Mouse (Mus musculus) embryonic facial prominence, embryonic 15.5 days (tissue): ENCODE data around the gene Erg28. TPM values are rescaled to one million over a fixed set of nuclear protein-coding genes. Genes with fewer than 3 reads are reported as not detected.
A peak's percentile ranks its signal among the peaks of the same experiment; 100 is the strongest.

Experiments
- ATAC-seq: fragments of 200-750 bp; cut with Nextera tagmentation; 2 replicates; pipeline ENCODE4 v1.8.0; 2017; ENCODE audit warnings: low read depth, moderate TSS enrichment; ENCODE audit not compliant: insufficient number of reproducible peaks, low FRiP score, low TSS enrichment
- H3K27ac ChIP-seq: fragments of 300-500 bp; sonication (generic); replicated peaks from 2 replicates; pipeline ENCODE4 v1.5.1; 2015; ENCODE audit warnings: mild to moderate bottlenecking, inconsistent platforms
- H3K27me3 ChIP-seq: fragments of 300-500 bp; sonication (generic); 2 replicates; pipeline ENCODE4 v1.6.1; 2015; ENCODE audit warnings: inconsistent platforms
- H3K36me3 ChIP-seq: fragments of 300-500 bp; sonication (generic); 2 replicates; pipeline ENCODE4 v1.6.1; 2015; ENCODE audit warnings: mild to moderate bottlenecking, inconsistent platforms
- H3K4me1 ChIP-seq: fragments of 300-500 bp; sonication (generic); 2 replicates; pipeline ENCODE4 v1.6.1; 2015; ENCODE audit warnings: inconsistent platforms
- H3K4me2 ChIP-seq: fragments of 300-500 bp; sonication (generic); replicated peaks from 2 replicates; pipeline ENCODE4 v1.6.1; 2015; ENCODE audit warnings: mild to moderate bottlenecking, inconsistent platforms
- H3K4me3 ChIP-seq: fragments of 300-500 bp; sonication (generic); replicated peaks from 2 replicates; pipeline ENCODE4 v1.5.1; 2015; ENCODE audit warnings: mild to moderate bottlenecking, inconsistent platforms
- H3K9ac ChIP-seq: fragments of 300-500 bp; sonication (generic); 2 replicates; pipeline ENCODE4 v1.6.1; 2015; ENCODE audit warnings: inconsistent platforms
- H3K9me3 ChIP-seq: fragments of 300-500 bp; sonication (generic); replicated peaks from 2 replicates; pipeline ENCODE4 v1.6.1; 2016; ENCODE audit warnings: inconsistent platforms
- WGBS: fragments of 180-500 bp; shearing (Covaris S2); methylation state at CpG from one replicate; pipeline ENCODE4 v1.1.7; 2015; 5-methylcytosine and 5-hydroxymethylcytosine counted together
- polyA plus RNA-seq: library from polyadenylated mRNA; unstranded; fragments of >200 nt; fragmentation: Nextera tagmentation; extraction: Ambion mirVana; gene quantifications from 2 replicates; pipeline ENCODE4 v1.2.1, GENCODE M21; 2015

The Erg28 gene
- polyA plus RNA-seq, 1 experiment from 2014 or later, result 109 TPM

DNA sequence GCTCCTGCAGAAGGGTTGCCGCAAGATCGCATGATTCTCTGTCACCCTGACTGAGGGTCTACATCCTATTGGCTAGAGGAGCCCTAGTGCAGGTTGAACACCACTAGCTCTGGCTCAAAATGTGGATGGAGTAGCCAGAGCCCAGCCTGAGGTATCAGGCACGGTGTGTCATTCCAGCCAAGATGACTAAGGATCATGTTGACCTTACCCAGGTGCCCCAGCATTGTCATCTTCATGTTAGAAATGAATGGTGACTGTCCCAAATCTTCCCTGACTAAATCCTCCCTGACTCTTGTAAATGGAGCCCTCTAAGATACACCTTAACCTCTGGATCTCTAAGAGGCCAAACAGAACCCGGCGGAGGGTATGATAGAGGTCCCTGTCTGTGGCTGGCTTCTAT is 44.6 kb downstream of the Erg28 start:
- WGBS, result 93% methylated on average over 5 of the region's 5 CpGs
- Histone ChIP-seq H3K36me3 (no peaks in the 10 kb centered on the region), H3K4me3 (no peak overlapping the region), H3K9me3 (no peaks in the 10 kb centered on the region), H3K9ac (no peak overlapping the region), H3K27ac (no peak overlapping the region), H3K27me3 (no peaks in the 10 kb centered on the region), H3K4me2 (no peak overlapping the region), H3K4me1 (no peaks in the 10 kb centered on the region)
- no peak for ATAC-seq

DNA sequence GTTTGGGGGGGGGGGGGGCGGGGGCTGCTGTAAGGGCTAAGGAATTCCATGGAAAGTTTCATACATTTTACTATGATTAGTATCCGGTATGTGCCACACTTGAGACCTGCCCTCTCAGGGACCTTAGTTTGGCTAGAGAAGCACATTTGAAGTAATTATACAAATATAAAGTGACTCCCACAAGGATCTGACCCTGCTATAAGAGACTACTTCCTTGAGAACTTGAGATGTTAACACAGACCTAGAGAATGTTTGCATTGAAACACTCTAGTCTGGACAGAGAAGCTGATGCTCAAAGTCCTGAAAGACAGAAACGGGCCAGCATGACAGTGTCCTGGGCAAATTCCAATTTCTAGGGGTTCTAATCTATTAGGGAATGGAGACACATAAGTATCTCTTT is 45.4 kb downstream of the Erg28 start:
- H3K9me3 ChIP-seq, result no peaks in the 10 kb centered on the region
- no peak for ATAC-seq
- H3K4me2 ChIP-seq, result no peak overlapping the region
- no peak overlapping the region for H3K4me3 ChIP-seq
- H3K27ac ChIP-seq, result no peak overlapping the region
- H3K27me3 ChIP-seq, result no peaks in the 10 kb centered on the region
- H3K4me1 ChIP-seq, result no peaks in the 10 kb centered on the region
- H3K36me3 ChIP-seq, result no peaks in the 10 kb centered on the region
- no peak overlapping the region for H3K9ac ChIP-seq
- 59% methylated on average over 3 of the region's 3 CpGs for WGBS

- no peak overlapping the region for H3K27ac ChIP-seq
- no peak overlapping the region for H3K9ac ChIP-seq
Measured at GRCm38 (mm10) chr12:85771356-85771755, 53.0 kb downstream of the Erg28 start.

GRCm38 (mm10) chr12:85767750-85768149 is 56.6 kb downstream of the Erg28 start:
- Histone ChIP-seq H3K36me3 (no peaks in the 10 kb centered on the region), H3K9me3 (no peaks in the 10 kb centered on the region), H3K27ac (no peak overlapping the region), H3K27me3 (no peaks in the 10 kb centered on the region), H3K9ac (no peak overlapping the region), H3K4me2 (no peak overlapping the region), H3K4me1 (no peaks in the 10 kb centered on the region), H3K4me3 (no peak overlapping the region)
- WGBS, result 40% methylated on average over 4 of the region's 4 CpGs
- no peak for ATAC-seq

More at GRCm38 (mm10) chr12:85771356-85771755, 53.0 kb downstream of the Erg28 start:
- Histone ChIP-seq H3K36me3 (no peaks in the 10 kb centered on the region), H3K4me1 (no peaks in the 10 kb centered on the region), H3K9me3 (no peaks in the 10 kb centered on the region), H3K4me2 (no peak overlapping the region), H3K4me3 (no peak overlapping the region), H3K27me3 (no peaks in the 10 kb centered on the region)
- WGBS, result 55% methylated on average over 3 of the region's 3 CpGs
- ATAC-seq, result 0 out of 2 replicates have a peak, but pooled peaks have one; percentile 11

GRCm38 (mm10) chr12:85766287-85766686 is 58.1 kb downstream of the Erg28 start:
- H3K36me3 ChIP-seq, result no peaks in the 10 kb centered on the region
- H3K27ac ChIP-seq, result no peak overlapping the region
- H3K4me1 ChIP-seq, result no peaks in the 10 kb centered on the region
- H3K9ac ChIP-seq, result no peak overlapping the region
- no peaks in the 10 kb centered on the region for H3K27me3 ChIP-seq
- H3K9me3 ChIP-seq, result no peaks in the 10 kb centered on the region
- 70% methylated on average over 3 of the region's 3 CpGs for WGBS
- ATAC-seq, result no peak
- no peak overlapping the region for H3K4me2 ChIP-seq
- H3K4me3 ChIP-seq, result no peak overlapping the region

Other genes with a start within 250 kb of the Erg28 start
- 0.72 and 1.1 TPM in 2 replicates for gene Jdp2, start 225.5 kb downstream of the Erg28 start, polyA plus RNA-seq
- 7.2 and 7.7 TPM in 2 replicates for gene Batf, start 137.9 kb downstream of the Erg28 start, polyA plus RNA-seq
- 2.3 and 3.2 TPM in 2 replicates for gene Flvcr2, start 78.0 kb downstream of the Erg28 start, polyA plus RNA-seq
- 13.1 and 13.6 TPM in 2 replicates for gene Ttll5, start 109 bp upstream of the Erg28 start, polyA plus RNA-seq